8 mouse cellular contexts compared by ENCODE assay signal in the genomic region with DNA sequence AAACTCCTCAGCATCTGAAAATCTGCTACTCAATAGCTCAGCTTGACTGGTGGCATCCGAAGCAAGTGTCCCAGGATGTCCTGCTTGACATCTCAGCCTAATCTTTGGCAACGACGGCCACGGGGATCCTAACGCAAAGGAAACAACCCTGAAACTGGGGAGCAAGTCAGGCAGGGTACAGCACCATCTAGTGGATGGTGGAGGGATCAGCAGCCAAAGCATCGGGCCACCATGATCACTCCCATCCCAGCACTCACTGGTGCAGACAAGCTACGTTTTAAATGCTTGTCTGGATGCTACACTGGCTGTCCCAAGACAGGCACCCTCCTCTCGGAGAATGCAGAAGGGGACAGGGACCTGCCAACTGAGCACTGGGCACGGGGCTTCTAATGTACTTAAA. TPM values are rescaled to one million over a fixed set of nuclear protein-coding genes. Genes with fewer than 3 reads are reported as not detected.
DNase-seq lines count a peak whose midpoint lies in the region.

A gene (minus strand): TSS at position 156 of the 400 bp plus-strand sequence.

- DNase-seq in heart, adult 11 months = peak; percentile 96
- DNase-seq in heart, adult 9 months (ENCODE audit: low spot score in 2 of 2) = no peak
- DNase-seq in CD8-positive naive resting alpha-beta T cell, adult 2 months (ENCODE audit: low read depth in 2 of 2, low spot score in 2 of 2) = peak; percentile 70 to 75
- peak; percentile 67 for DNase-seq in c-Kit-positive CD71-positive TER-119-negative erythroid progenitor cells, embryonic 14.5 days (ENCODE audit: low read depth)
- peak; percentile 42 to 61 for DNase-seq in frontal cortex, postnatal 25 days (ENCODE audit: low spot score in 2 of 2)
- peak; percentile 60 to 70 for DNase-seq in layer of hippocampus, postnatal 10 days (ENCODE audit: low spot score in 2 of 2)
- DNase-seq in lung, postnatal 36 days = peak; percentile 65
- peak; percentile 74 to 85 for DNase-seq in spleen, postnatal 10 days (ENCODE audit: low spot score in 2 of 2)

RNA-seq across cellular contexts. Expression of the gene that starts here (rescaled TPM):
- total RNA-seq in layer of hippocampus, postnatal 10 days (2021) = 1 to 10 TPM; 1.4 to 1.8 TPM

Comparison
In these comparisons a context has a peak if more than half of its experiments do, and no peak if none do; other contexts are left out.
1. DNase-seq: peak in heart, adult 11 months (single experiment), CD8-positive naive resting alpha-beta T cell, adult 2 months (2 of 2), c-Kit-positive CD71-positive TER-119-negative erythroid progenitor cells, embryonic 14.5 days (single experiment), frontal cortex, postnatal 25 days (2 of 2), layer of hippocampus, postnatal 10 days (2 of 2), lung, postnatal 36 days (single experiment) and spleen, postnatal 10 days (2 of 2); none in heart, adult 9 months (0 of 2).